Mouse (Mus musculus): Measurements from ENCODE around the gene Med16. TPM values are rescaled to one million over a fixed set of nuclear protein-coding genes. Genes with fewer than 3 reads are reported as not detected.

Gene Med16
- total RNA-seq, 1 experiment from 2014 or later: 34.2 TPM

GRCm38 (mm10) chr10:79857894-79858293 is 50.8 kb downstream of the Med16 start:
- ATAC-seq (replicated peaks in 1 of 2; ENCODE audit: insufficient read depth in 1 of 2, low FRiP score in 2 of 2, low TSS enrichment in 1 of 2, low read depth in 1 of 2, poor library complexity in 2 of 2, severe bottlenecking in 2 of 2): no peak

GRCm38 (mm10) chr10:79857452-79857811 is 51.3 kb downstream of the Med16 start:
- no peak for ATAC-seq (replicated peaks in 1 of 2; ENCODE audit: insufficient read depth in 1 of 2, low FRiP score in 2 of 2, low TSS enrichment in 1 of 2, low read depth in 1 of 2, poor library complexity in 2 of 2, severe bottlenecking in 2 of 2)

GRCm38 (mm10) chr10:79856704-79857451 is 51.8 kb downstream of the Med16 start:
- ATAC-seq (replicated peaks in 1 of 2; ENCODE audit: insufficient read depth in 1 of 2, low FRiP score in 2 of 2, low TSS enrichment in 1 of 2, low read depth in 1 of 2, poor library complexity in 2 of 2, severe bottlenecking in 2 of 2): no peak

- no peak for ATAC-seq (replicated peaks in 1 of 2; ENCODE audit: insufficient read depth in 1 of 2, low FRiP score in 2 of 2, low TSS enrichment in 1 of 2, low read depth in 1 of 2, poor library complexity in 2 of 2, severe bottlenecking in 2 of 2)
Observed at GRCm38 (mm10) chr10:79856280-79856679, 52.4 kb downstream of the Med16 start.

GRCm38 (mm10) chr10:79855558-79856184 is 53.1 kb downstream of the Med16 start:
- no peak for ATAC-seq (replicated peaks in 1 of 2; ENCODE audit: insufficient read depth in 1 of 2, low FRiP score in 2 of 2, low TSS enrichment in 1 of 2, low read depth in 1 of 2, poor library complexity in 2 of 2, severe bottlenecking in 2 of 2)

GRCm38 (mm10) chr10:79854801-79855541 is 53.8 kb downstream of the Med16 start:
- ATAC-seq (replicated peaks in 1 of 2; ENCODE audit: insufficient read depth in 1 of 2, low FRiP score in 2 of 2, low TSS enrichment in 1 of 2, low read depth in 1 of 2, poor library complexity in 2 of 2, severe bottlenecking in 2 of 2): no peak

- peak; percentile 83 for ATAC-seq (replicated peaks in 1 of 2; ENCODE audit: insufficient read depth in 1 of 2, low FRiP score in 2 of 2, low TSS enrichment in 1 of 2, low read depth in 1 of 2, poor library complexity in 2 of 2, severe bottlenecking in 2 of 2)
Observed at GRCm38 (mm10) chr10:79853860-79854795, 54.6 kb downstream of the Med16 start, which contains the start of gene Ptbp1. Ptbp1 (plus strand) TSS chr10:79854427.

- ATAC-seq (replicated peaks in 1 of 2; ENCODE audit: insufficient read depth in 1 of 2, low FRiP score in 2 of 2, low TSS enrichment in 1 of 2, low read depth in 1 of 2, poor library complexity in 2 of 2, severe bottlenecking in 2 of 2): no peak
Observed at GRCm38 (mm10) chr10:79853392-79853791, 55.3 kb downstream of the Med16 start.

- ATAC-seq (replicated peaks in 1 of 2; ENCODE audit: insufficient read depth in 1 of 2, low FRiP score in 2 of 2, low TSS enrichment in 1 of 2, low read depth in 1 of 2, poor library complexity in 2 of 2, severe bottlenecking in 2 of 2): no peak
Observed at GRCm38 (mm10) chr10:79852827-79853226, 55.9 kb downstream of the Med16 start.

GRCm38 (mm10) chr10:79852107-79852789 is 56.5 kb downstream of the Med16 start:
- no peak for ATAC-seq (replicated peaks in 1 of 2; ENCODE audit: insufficient read depth in 1 of 2, low FRiP score in 2 of 2, low TSS enrichment in 1 of 2, low read depth in 1 of 2, poor library complexity in 2 of 2, severe bottlenecking in 2 of 2)

- ATAC-seq (replicated peaks in 1 of 2; ENCODE audit: insufficient read depth in 1 of 2, low FRiP score in 2 of 2, low TSS enrichment in 1 of 2, low read depth in 1 of 2, poor library complexity in 2 of 2, severe bottlenecking in 2 of 2): no peak
Observed at GRCm38 (mm10) chr10:79851653-79852052, 57.1 kb downstream of the Med16 start.

- peak in 1 of 2 experiments; percentile 21; a peak in 1 of 4 replicates for ATAC-seq (replicated peaks in 1 of 2; ENCODE audit: insufficient read depth in 1 of 2, low FRiP score in 2 of 2, low TSS enrichment in 1 of 2, low read depth in 1 of 2, poor library complexity in 2 of 2, severe bottlenecking in 2 of 2)
Observed at GRCm38 (mm10) chr10:79849941-79850628, 58.6 kb downstream of the Med16 start.

- ATAC-seq (replicated peaks in 1 of 2; ENCODE audit: insufficient read depth in 1 of 2, low FRiP score in 2 of 2, low TSS enrichment in 1 of 2, low read depth in 1 of 2, poor library complexity in 2 of 2, severe bottlenecking in 2 of 2): no peak
Observed at GRCm38 (mm10) chr10:79846553-79846952, 62.2 kb downstream of the Med16 start.

Measured in hematopoietic stem cell, adult 5-6 weeks (primary cell).